Mouse (Mus musculus) liver, postnatal 0 days (tissue): ENCODE results near the gene Rps19. TPM values are rescaled to one million over a fixed set of nuclear protein-coding genes. Genes with fewer than 3 reads are reported as not detected.

Experiments used
- ATAC-seq: fragments of 200-750 bp; cut with Nextera tagmentation; 2 replicates; pipeline ENCODE4 v1.8.0; 2017; ENCODE audit warnings: mild to moderate bottlenecking, moderate library complexity
- DNase-seq: peaks from one replicate; pipeline ENCODE4 v3.0.0-alpha.2; 2016
- H3K27ac ChIP-seq: fragments of 300-500 bp; sonication (generic); 2 replicates; pipeline ENCODE4 v1.5.1; 2014; ENCODE audit warnings: antibody characterized with exemption, moderate library complexity, mild to moderate bottlenecking, low read depth
- H3K27me3 ChIP-seq: fragments of 300-500 bp; sonication (generic); 2 replicates; pipeline ENCODE4 v1.6.1; 2014; ENCODE audit warnings: low read length, control low read depth, mixed read lengths; ENCODE audit not compliant: insufficient read depth
- H3K36me3 ChIP-seq: fragments of 300-500 bp; sonication (generic); replicated peaks from 2 replicates; pipeline ENCODE4 v1.6.1; 2014; ENCODE audit warnings: mild to moderate bottlenecking, control low read depth, low read length, moderate library complexity, mixed read lengths; ENCODE audit not compliant: insufficient read depth
- H3K4me1 ChIP-seq: fragments of 300-500 bp; sonication (generic); 2 replicates; pipeline ENCODE4 v1.6.1; 2014; ENCODE audit warnings: antibody characterized with exemption, mild to moderate bottlenecking, control low read depth; ENCODE audit not compliant: insufficient read depth
- H3K4me2 ChIP-seq: fragments of 300-500 bp; sonication (generic); 2 replicates; pipeline ENCODE4 v1.6.1; 2014; ENCODE audit warnings: low read depth, mild to moderate bottlenecking, low read length, moderate library complexity, mixed read lengths
- H3K4me3 ChIP-seq: fragments of 300-500 bp; sonication (generic); 2 replicates; pipeline ENCODE4 v1.5.1; 2014; ENCODE audit warnings: low read depth, low read length
- H3K9ac ChIP-seq: fragments of 300-500 bp; sonication (generic); replicated peaks from 2 replicates; pipeline ENCODE4 v1.6.1; 2014; ENCODE audit warnings: mild to moderate bottlenecking, moderate library complexity
- H3K9me3 ChIP-seq: fragments of 300-500 bp; sonication (generic); 2 replicates; pipeline ENCODE4 v1.6.1; 2016; ENCODE audit warnings: mild to moderate bottlenecking, control low read depth, low read length, mixed read lengths
- CTCF ChIP-seq: sonication (generic); IDR thresholded peaks from 2 replicates; pipeline ENCODE4 v1.5.1; 2016; ENCODE audit warnings: antibody characterized with exemption, low read depth
- EP300 ChIP-seq: IDR thresholded peaks from 2 replicates; pipeline ENCODE4 v1.6.1; 2016; ENCODE audit warnings: antibody characterized with exemption, low read depth, mild to moderate bottlenecking
- WGBS: fragments of 180-500 bp; shearing (Covaris S2); extraction: QIAGEN DNeasy Blood & Tissue Kit; methylation state at CpG from one replicate; pipeline ENCODE4 v1.1.7; 2014; ENCODE audit not compliant: insufficient replicate concordance; 5-methylcytosine and 5-hydroxymethylcytosine counted together
- polyA plus RNA-seq: library from polyadenylated mRNA; unstranded; fragments of >200 nt; fragmentation: Nextera tagmentation; extraction: Ambion mirVana; gene quantifications from 2 replicates; pipeline ENCODE4 v1.2.1, GENCODE M21; 2015

Gene Rps19
- polyA plus RNA-seq, 1 experiment from 2014 or later = 1,140 TPM

DNA sequence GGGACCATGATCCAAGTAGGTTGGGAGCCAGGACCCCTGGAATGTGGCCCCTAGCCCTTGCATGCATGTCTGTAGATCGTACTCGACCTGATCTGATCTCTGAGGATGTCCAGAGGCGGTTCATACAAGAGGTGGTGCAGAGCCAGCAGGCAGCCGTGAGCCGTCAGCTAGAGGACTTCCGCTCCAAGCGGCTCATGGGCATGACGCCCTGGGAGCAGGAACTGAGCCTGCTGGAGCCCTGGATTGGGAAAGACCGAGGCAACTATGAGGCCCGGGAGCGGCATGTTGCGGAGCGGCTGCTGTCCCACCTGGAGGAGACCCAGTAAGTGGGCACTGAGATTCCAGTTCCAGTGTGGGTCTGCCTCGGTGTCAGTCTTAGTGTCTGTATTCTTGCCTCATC lies 28.3 kb downstream of the Rps19 start:
- no peak for ATAC-seq
- Histone ChIP-seq H3K27me3 (no peaks in the 10 kb centered on the region), H3K9me3 (no peaks in the 10 kb centered on the region), H3K36me3 (peaks cover 55% of the 10 kb centered on the region), H3K27ac (no peak overlapping the region), H3K9ac (no peak overlapping the region), H3K4me1 (no peaks in the 10 kb centered on the region; the same call in 1 of the 2 replicates), H3K4me3 (no peak overlapping the region), H3K4me2 (no peak overlapping the region)
- 90% methylated on average over 14 of the region's 14 CpGs for WGBS
- no peak for DNase-seq
- no peak for TF ChIP-seq EP300
- TF ChIP-seq CTCF = no peak

DNA sequence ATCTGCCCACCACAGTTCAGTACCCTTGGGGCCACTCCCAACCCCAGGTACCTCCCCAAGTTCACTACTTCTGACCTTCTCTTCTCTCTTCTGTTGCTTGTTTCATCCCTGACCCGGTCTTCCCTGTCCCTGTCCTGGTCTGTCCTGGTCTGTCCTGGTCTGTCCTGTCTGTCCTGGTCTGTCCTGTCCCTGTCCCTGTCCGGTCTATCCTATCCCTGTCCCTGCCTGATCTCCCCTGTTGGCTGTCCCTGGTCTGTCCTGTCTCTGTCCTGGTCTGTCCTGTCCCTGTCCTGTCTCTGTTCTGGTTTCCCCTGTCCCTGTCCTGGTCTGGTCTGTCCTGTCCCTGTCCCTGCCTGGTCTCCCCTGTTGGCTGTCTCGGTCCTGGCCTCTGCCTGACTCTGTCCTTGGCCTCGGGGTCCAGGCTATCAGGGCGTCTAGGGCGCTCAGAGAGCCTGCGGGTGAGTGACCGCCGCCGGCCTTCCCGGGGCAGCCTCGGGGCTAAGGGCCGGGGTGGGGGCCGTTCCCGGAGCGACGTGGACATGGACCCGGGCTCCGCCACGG lies 34.7 kb downstream of the Rps19 start:
- Histone ChIP-seq H3K4me3 (no peak overlapping the region), H3K36me3 (peaks cover 64% of the 10 kb centered on the region), H3K27me3 (no peaks in the 10 kb centered on the region), H3K4me2 (no peak overlapping the region), H3K4me1 (no peaks in the 10 kb centered on the region), H3K9ac (no peak overlapping the region), H3K27ac (no peak overlapping the region), H3K9me3 (no peaks in the 10 kb centered on the region)
- TF ChIP-seq EP300 = no peak
- no peak for TF ChIP-seq CTCF
- ATAC-seq = no peak
- no peak for DNase-seq
- 85% methylated on average over 20 of the region's 20 CpGs for WGBS

DNA sequence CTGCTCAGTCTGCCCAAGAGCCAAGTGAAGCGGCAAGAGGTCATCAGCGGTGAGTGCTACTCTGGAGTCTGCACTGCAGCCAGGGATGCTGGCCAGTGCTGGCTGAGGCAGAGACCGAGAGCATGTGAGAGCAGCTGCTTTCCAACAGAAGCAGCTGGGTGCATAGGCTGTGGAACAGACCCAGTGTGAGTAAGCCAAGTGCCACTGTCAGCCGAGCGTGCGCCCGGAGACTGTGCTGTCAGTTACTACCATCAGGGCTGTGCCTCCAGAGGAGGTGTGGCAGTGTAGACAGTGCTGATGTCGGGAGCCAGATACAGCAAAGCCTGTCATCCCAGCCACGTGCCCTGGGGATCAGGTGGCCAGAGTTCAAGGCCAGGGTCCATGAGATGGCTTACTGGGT lies 35.6 kb downstream of the Rps19 start:
- peak; percentile 67 for ATAC-seq

DNA sequence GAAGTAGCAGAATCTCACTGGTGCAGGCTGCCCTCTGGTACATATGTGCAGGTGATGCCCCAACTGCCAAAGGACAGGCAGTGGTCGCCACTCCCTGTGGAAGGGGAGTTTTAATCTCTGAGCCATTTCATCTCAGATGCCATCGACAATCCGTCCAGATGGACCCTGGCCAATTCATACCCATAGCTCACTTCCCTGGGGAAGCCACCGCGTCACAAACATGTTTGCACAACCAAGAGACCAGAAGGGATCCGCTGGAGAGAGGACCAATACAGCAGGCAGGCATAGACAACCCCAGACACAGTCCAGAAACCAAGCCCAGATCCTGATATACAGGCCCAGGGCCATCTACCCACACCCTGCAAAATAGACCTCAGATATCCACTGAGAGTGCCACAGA lies 46.3 kb downstream of the Rps19 start:
- no peak for DNase-seq
- WGBS = 39% methylated on average over 6 of the region's 6 CpGs
- Histone ChIP-seq H3K4me3 (no peak overlapping the region), H3K9ac (no peak overlapping the region), H3K27ac (no peak overlapping the region), H3K4me1 (no peaks in the 10 kb centered on the region), H3K27me3 (peaks cover 59% of the 10 kb centered on the region), H3K9me3 (no peaks in the 10 kb centered on the region), H3K36me3 (peaks cover 9% of the 10 kb centered on the region; the same call in 1 of the 2 replicates), H3K4me2 (no peak overlapping the region)
- TF ChIP-seq EP300 (no peak), CTCF (no peak)
- no peak for ATAC-seq

More for the DNA sequence above, 35.6 kb downstream of the Rps19 start:
- no peak for DNase-seq
- no peak for TF ChIP-seq CTCF
- TF ChIP-seq EP300 = no peak
- Histone ChIP-seq H3K9me3 (no peaks in the 10 kb centered on the region), H3K27me3 (no peaks in the 10 kb centered on the region), H3K4me2 (no peak overlapping the region), H3K4me1 (no peaks in the 10 kb centered on the region), H3K9ac (no peak overlapping the region), H3K36me3 (peaks cover 73% of the 10 kb centered on the region), H3K4me3 (no peak overlapping the region), H3K27ac (no peak overlapping the region)
- WGBS = 80% methylated on average over 9 of the region's 9 CpGs

DNA sequence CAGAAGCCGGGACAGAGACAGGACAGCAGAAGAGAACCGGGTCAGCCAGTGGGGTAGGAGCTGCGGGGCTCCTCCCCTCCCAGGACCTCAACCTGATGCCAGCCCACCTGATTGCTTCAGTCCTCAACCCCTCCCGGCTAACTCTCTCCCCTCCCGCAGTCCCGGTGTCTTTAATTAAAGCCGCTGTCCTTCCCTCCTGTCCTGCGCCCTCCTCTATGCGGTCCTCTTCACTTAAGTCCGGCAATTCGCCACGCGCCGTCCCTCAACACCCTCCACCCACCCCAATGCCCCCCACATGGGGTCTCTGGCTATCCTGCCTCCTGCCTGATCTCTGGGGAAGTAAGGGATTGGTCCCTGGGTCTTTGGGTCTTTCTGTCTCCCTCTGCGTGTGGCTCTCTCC lies 47.5 kb downstream of the Rps19 start:
- peaks cover 64% of the 10 kb centered on the region for H3K27me3 ChIP-seq

More for the DNA sequence above, 47.5 kb downstream of the Rps19 start:
- DNase-seq = no peak
- Histone ChIP-seq H3K9me3 (no peaks in the 10 kb centered on the region), H3K4me3 (no peak overlapping the region), H3K9ac (no peak overlapping the region), H3K4me2 (no peak overlapping the region), H3K27ac (no peak overlapping the region), H3K4me1 (no peaks in the 10 kb centered on the region), H3K36me3 (no peaks in the 10 kb centered on the region)
- 1% methylated on average over 12 of the region's 15 CpGs for WGBS
- ATAC-seq = no peak
- no peak for TF ChIP-seq EP300

Other genes with a start within 250 kb of the Rps19 start
- not detected in 2 replicates for gene Lypd3, start 247.8 kb upstream of the Rps19 start, polyA plus RNA-seq
- not detected in 2 replicates for gene Tex101, start 207.7 kb upstream of the Rps19 start, polyA plus RNA-seq
- not detected in 2 replicates for gene BC049730, start 175.1 kb upstream of the Rps19 start, polyA plus RNA-seq
- gene Gm4763, start 157.5 kb upstream of the Rps19 start, polyA plus RNA-seq = not detected in 2 replicates
- gene Cd177, start 124.1 kb upstream of the Rps19 start, polyA plus RNA-seq = 18.9 and 20.5 TPM in 2 replicates
- 5.0 and 5.3 TPM in 2 replicates for gene Ceacam10, start 107.2 kb upstream of the Rps19 start, polyA plus RNA-seq
- gene Gm9844, start 22.2 kb upstream of the Rps19 start, polyA plus RNA-seq = 1.6 and 2.7 TPM in 2 replicates
- gene Lypd4, start 14.4 kb upstream of the Rps19 start, polyA plus RNA-seq = not detected in 2 replicates
- not detected in 2 replicates for gene Dmrtc2, start 14.3 kb upstream of the Rps19 start, polyA plus RNA-seq
- 32.0 and 34.0 TPM in 2 replicates for gene Cd79a, start 13.0 kb downstream of the Rps19 start, polyA plus RNA-seq
- gene Arhgef1, start 18.5 kb downstream of the Rps19 start, polyA plus RNA-seq = 30.2 and 30.4 TPM in 2 replicates
- gene Gm4881, start 60.1 kb downstream of the Rps19 start, polyA plus RNA-seq = not detected in 2 replicates
- gene Rabac1, start 88.4 kb downstream of the Rps19 start, polyA plus RNA-seq = 88.2 and 92.7 TPM in 2 replicates
- 0.85 and 1.2 TPM in 2 replicates for gene Atp1a3, start 121.6 kb downstream of the Rps19 start, polyA plus RNA-seq
- 0.69 and 0.76 TPM in 2 replicates for gene Grik5, start 188.0 kb downstream of the Rps19 start, polyA plus RNA-seq
- gene Zfp574, start 188.2 kb downstream of the Rps19 start, polyA plus RNA-seq = 9.4 and 10.8 TPM in 2 replicates